Mouse (Mus musculus): Measurements from ENCODE around the gene Sgk1.

The Sgk1 gene

GRCm38 (mm10) chr10:21916301-21917071, 34.5 kb downstream of the Sgk1 start:
- DNase-seq (ENCODE audit: low read depth, low spot score) = peak; percentile 71

DNA sequence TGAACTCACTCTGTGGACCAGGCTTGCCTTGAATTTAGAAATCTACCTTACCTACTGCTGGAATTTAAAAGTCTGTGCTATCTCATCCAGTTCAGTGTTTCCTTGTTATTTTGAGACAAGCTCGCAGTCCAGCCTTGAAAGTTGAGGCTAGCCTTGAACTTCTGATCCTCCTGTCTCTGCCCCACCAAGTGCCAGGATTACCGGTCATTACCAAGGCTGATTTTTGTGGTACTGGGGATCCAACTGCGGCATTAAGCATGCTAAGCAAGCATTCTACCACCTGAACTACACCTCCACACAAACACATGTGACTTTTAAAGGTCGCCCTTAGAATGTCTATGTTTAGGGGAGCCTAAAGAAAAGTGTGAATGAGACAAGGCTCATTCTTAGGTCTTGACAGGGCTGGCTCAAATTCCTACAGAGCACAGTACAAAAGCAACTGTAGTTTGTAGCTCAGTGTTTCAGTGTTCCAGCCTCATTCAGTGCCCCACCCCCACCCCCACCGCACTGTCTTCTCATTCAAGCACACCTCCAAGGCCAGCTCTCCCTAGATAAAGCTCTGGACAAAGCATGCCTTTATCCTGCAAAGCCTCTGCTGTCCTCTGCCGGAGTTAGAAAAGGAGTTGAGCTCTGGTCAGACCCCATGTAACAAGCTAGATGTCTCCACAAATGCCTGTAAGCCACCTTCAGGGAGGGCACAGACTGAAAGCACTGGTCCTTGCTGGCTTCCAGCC, 36.2 kb downstream of the Sgk1 start:
- no peak for DNase-seq (ENCODE audit: low read depth, low spot score)

DNA sequence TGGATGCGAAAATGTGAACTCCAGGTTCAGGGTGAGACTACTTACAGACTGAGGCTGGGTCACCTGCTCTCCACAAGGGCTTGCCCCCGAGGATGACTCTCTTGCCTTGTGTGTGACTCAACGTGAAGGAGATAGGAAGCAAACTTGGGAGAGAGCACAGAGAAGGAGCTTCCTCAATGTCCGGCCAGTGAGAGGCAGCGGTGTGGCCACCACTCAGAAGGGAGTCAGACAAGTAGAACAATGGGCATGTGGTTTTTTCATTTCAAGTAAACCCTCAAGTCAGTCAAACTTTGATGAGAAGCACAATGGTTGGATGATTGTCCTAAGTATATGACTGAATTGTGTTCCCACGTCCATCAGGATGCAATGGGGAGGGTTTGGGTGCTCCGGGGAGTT, 36.8 kb downstream of the Sgk1 start:
- DNase-seq (ENCODE audit: low read depth, low spot score) = no peak

- no peak for DNase-seq (ENCODE audit: low read depth, low spot score)
These were observed 38.6 kb downstream of the Sgk1 start for GRCm38 (mm10) chr10:21920611-21921010.

DNA sequence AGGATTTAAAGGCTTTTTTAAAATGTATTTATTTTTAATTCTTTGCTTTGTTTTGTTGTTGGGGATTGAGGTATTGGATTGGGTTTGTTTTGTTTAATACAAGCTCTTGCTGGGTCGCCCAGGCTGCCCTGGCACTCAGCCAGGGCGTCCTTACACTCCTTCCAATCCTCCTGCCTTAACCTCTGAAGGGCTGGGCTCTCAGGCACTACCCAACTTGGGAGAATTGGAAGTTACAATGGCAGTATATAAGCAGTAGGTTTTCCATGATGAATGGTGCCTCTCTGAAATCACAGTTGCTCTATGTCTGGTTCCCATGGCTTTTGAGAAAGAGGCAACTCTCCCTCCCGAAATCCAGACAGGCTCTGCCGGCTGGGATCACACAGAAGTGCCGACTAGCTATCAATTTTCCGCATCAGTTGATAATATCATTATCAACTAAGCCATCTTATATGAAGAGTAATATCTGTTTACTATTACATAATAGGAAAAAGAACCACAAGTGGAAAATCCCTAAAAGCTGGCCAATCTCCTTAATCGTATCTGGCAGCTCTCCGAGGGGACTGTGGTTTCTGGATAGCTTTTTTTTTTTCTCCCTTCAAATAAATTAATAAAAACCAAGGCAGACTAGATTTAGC, 40.8 kb downstream of the Sgk1 start:
- no peak for DNase-seq (ENCODE audit: low read depth, low spot score)

- peak; percentile 27 for DNase-seq (ENCODE audit: low read depth, low spot score)
These were observed 41.5 kb downstream of the Sgk1 start for GRCm38 (mm10) chr10:21923495-21923952.

- peak; percentile 53 for DNase-seq (ENCODE audit: low read depth, low spot score)
These were observed 42.2 kb downstream of the Sgk1 start for GRCm38 (mm10) chr10:21924051-21924720.

- DNase-seq (ENCODE audit: low read depth, low spot score) = no peak
These were observed 45.0 kb downstream of the Sgk1 start for GRCm38 (mm10) chr10:21926941-21927340.

GRCm38 (mm10) chr10:21930781-21931380, 48.9 kb downstream of the Sgk1 start:
- peak; percentile 32 for DNase-seq (ENCODE audit: low read depth, low spot score)

- no peak for DNase-seq (ENCODE audit: low read depth, low spot score)
These were observed 50.8 kb downstream of the Sgk1 start for GRCm38 (mm10) chr10:21932791-21933190.

GRCm38 (mm10) chr10:21934826-21935225, 52.8 kb downstream of the Sgk1 start:
- DNase-seq (ENCODE audit: low read depth, low spot score) = no peak

DNA sequence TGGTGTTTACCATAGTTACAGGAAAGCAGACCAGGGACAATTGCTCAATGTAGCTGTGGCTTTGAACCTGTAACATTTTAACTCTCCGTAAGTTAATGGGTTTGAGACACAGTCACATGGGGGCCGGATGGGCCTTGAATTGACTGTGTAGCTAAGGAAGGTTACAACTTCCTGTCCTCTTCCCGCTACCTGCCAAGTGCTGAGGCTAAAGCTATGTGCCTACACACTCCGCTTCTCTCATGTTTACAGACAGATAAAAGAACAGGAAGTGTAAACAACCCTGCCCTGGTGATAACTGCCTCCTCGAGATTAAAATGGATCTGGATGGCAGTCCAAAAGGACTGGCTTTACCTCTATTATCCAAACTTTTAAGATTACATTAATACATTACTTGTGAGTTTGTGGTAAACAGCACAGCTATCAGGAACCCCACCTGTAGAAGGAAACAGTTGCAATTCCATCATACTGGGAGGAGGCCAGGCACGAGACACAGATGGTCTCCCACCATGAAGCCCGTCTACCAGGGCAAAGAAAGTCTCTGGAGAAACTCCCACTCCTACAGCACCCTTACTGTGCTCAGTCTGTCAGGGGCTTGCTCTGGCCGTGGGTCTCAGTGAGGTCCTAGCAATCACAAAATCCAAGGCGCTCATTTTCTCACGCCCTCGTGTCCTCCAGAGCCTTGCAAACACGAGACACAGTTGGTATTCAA, 54.7 kb downstream of the Sgk1 start:
- no peak for DNase-seq (ENCODE audit: low read depth, low spot score)

GRCm38 (mm10) chr10:21937222-21937605, 55.2 kb downstream of the Sgk1 start:
- no peak for DNase-seq (ENCODE audit: low read depth, low spot score)

- no peak for DNase-seq (ENCODE audit: low read depth, low spot score)
These were observed 56.2 kb downstream of the Sgk1 start for GRCm38 (mm10) chr10:21938166-21938565.

DNA sequence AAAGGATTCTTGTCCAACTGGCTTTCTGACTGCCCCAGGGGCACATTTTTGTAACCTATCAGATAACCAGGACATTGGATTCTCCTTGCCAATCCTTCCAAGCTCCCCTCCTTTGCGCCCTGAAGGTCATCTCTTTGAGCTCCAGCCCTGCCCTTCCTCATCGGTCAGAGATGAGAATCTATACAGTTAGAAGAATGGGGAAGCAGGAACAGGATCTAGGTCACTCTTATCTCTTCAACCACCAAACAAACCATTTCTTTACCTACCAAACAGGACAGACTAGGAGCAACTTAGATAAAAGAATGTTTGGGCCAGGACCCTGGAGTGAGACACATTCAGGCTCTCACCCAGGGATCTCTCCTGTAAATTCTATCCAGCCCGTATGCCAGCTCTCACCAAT, 59.3 kb downstream of the Sgk1 start:
- no peak for DNase-seq (ENCODE audit: low read depth, low spot score)

GRCm38 (mm10) chr10:21943145-21943700, 61.2 kb downstream of the Sgk1 start:
- DNase-seq (ENCODE audit: low read depth, low spot score) = no peak

DNA sequence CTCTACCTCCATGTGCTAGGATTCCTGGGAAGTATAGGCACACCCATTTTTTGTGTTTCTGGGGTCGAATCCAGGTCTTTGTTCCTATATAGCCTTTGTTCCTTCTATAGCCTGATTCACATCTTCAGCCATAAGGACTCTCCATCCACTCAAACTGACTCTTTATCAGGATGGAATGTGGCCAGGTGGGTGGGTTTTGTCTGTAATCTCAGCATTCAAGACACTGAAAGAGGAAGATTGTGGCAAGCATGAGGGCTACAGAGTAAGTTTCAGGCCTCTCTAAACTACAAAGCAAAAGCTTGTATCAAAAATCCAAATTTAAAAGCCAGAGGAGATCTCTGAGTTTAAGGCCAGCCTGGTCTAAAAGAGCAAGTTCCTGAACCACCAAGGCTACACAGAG, 63.2 kb downstream of the Sgk1 start:
- no peak for DNase-seq (ENCODE audit: low read depth, low spot score)

DNA sequence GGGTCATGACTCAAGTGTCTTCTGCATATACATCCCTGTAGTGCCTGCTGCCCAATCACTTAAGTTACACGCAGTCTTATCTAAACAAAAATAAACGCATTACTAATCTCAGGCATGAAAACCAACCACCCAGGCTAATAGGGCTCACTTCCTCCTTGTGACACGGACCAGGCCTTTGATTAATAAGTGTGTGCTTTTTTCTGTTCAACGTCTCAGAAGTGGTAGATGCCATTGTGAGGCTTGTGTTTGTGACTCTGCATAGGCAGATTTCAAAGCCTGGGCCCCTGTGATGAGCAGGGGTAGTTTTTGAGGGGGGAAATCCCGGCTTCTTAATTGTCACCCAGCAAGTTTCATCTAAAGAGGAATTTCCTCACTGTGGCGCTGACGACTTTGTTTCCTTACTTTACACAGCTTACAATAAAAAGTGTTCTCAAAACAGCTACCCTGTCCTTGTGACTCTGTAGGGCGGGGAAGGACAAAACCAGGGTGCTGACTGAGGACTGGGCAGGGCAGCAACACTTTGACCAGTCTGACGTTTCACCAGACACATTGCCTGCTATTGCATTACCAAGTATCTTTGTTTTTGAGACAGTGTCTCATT, 64.9 kb downstream of the Sgk1 start:
- no peak for DNase-seq (ENCODE audit: low read depth, low spot score)

DNA sequence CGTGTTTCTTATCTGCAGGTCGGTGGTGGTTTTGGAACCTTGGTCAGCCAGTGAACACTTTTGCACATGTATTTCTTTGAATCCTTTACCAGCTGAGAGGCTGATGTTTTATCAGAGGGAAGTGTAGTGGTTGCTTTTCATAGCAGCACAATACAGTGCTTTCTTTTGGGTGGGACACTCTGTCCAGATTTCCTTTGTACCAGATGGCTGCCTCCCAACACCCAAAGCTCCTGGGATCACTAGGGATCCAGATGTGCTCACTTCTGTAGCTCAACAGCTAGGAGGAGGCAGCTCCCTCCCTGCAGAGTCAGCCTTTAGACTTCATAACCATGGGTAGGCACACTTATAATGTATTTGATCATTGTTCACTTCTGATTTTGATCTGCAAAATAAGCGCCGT, 70.5 kb downstream of the Sgk1 start:
- no peak for DNase-seq (ENCODE audit: low read depth, low spot score)

DNA sequence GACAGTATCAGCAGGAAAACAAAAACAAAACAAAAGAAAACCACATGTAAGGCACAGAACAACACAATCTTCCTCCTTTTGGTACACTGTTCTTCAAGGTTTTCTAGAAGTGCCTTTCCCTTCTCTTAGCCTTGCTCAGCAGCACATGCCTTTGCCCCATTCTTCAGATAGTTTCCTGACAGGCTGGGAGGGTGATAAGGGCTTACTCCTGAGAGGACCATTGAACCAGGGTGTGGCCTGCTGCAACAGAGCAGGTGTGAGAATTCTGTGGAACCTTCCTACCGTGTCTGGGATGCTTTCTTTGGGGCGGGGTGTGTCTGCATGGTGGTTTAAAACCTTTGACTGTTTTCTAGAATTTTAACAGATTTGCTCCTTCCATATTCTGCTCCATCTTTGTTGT, 79.1 kb downstream of the Sgk1 start:
- DNase-seq (ENCODE audit: low read depth, low spot score) = no peak
